Mouse (Mus musculus) v-Abl transformed pro-B cells (cell line): ENCODE results near the gene Hypk.

Experiments
- in situ Hi-C, 2 experiments: fragments of 400-800 bp; cut with MboI; formaldehyde crosslinking; loops; one replicate each; pipeline ENCODE4 v1.15.1; 2025; ENCODE audit not compliant: unreplicated experiment in 2 of 2

The Hypk gene

GRCm38 (mm10) chr2:121452990-121453389 is at the start of gene Hypk:
TSS of gene Hypk (plus strand) at chr2:121453290.
- in situ Hi-C loops: no loop called here

DNA sequence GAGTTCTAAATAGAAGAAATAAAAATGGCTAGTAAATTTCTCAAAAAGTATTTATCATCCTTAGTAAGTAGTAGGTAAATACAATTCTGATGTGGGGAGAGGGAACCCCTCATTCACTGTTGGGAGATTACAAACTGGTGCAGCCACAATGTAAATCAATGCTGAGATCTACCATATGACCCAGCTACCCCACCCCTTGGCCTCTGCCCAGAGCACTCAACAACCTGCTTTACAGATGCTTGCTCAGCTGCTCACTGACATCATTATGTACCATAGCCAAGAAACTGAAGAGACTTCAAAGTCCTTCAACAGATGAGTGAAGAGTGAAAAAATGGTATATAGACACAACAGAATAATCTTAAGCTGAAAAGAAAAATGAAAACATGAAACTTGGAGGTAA is 49.8 kb upstream of the Hypk start:
- in situ Hi-C loops: loop anchor here in 1 of 2 experiments (10.0 kb wide), 1 partner anchor 432 kb away; no protein-coding TSS in a partner anchor

- in situ Hi-C loops: loop anchor here (5.0 to 10.0 kb wide), 2 partner anchors 74 to 427 kb away; no protein-coding TSS in a partner anchor
These were observed 44.9 kb upstream of the Hypk start for GRCm38 (mm10) chr2:121408160-121408559.

DNA sequence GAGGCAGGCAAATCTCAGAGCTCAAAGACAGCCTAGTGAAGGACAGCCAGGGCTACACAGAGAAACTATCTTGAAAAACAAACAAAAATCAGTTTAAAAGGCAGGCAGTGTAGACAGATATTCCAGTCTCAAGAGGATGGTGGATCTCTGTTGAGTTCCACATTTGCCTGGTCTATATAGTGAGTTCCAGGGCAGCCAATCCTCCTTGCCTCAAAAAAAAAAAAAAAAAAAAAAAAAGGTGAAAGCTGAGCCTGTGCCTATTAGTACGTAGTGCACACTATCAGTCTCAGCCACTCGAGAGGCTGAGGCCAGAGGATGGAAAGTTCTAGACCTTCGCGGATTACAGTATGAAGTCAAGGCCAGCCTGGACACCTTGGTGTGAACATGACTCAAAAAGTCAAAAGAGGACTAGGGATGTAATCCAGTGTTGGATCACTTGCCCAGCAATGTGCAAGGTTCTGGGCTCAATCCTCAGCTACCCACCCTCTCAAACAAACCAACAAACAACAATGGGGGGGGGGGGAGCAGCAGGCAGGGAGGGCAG is 40.2 kb upstream of the Hypk start:
- in situ Hi-C loops: loop anchor here in 1 of 2 experiments (5.0 kb wide), 1 partner anchor 34 kb away; the partner anchor contains the start of gene Serf2

DNA sequence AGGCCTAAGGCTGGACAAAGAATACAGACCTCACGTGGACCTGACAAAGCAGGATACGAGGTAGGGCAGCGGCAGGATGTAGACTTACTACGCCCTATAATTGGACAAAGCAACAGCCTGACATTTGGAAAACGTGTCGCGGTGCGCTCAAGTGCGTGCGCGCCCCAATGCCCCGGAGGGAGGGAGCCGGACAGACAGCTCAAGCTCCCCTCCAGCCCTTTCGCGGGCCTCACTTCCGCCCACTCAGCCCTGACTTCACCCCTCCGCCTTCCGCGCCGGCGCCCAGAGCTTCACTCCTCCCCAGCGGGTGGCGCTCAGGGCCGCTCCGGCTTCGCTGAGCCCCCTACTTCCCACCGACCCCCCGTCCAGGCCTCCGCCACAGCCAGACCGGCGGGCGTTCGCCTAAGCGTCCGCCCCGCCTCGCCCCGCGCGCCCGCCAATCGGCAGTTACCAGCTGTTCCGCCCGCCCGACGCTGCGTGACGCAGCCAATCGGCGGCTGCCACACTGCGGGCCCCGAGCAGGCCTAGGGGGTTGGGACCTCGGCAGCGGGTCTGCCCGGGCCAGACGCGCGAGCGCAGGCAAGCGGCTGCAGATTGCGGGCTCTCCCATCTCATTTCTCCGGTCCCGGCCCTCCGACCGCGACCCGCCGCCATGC is 39.6 kb upstream of the Hypk start, which contains the start of the genes Pdia3 and Catsper2:
TSS of gene Pdia3 (plus strand) at position 389 of the 656 bp plus-strand sequence.
TSS of gene Catsper2 (minus strand) at position 406 of the 656 bp plus-strand sequence.
- in situ Hi-C loops: loop anchor here in 1 of 2 experiments (5.0 kb wide), 1 partner anchor 34 kb away; the partner anchor contains the start of gene Serf2

GRCm38 (mm10) chr2:121414139-121414685 is 38.9 kb upstream of the Hypk start:
- in situ Hi-C loops: loop anchor here in 1 of 2 experiments (5.0 kb wide), 1 partner anchor 33 kb away; the partner anchor contains the start of gene Serf2

DNA sequence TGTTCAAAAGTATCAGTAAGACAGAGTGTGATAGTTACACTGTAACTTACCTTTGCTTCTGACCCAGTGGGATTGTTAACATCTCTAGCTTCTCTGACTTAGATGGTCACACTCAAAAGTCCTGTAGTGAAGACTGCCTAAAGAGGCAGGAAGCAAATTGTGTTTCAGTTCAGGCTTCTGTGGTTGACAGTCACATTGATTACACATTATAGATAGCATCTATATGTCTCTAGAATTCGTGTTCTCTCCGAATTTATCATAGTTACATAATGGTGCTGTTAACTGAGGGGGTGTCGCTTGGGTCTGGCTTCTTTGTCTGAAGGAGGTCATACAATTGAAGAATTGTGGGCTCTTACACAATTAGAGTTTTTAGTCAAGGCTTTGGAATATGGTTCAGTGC is 38.0 kb upstream of the Hypk start:
- in situ Hi-C loops: no loop called here

DNA sequence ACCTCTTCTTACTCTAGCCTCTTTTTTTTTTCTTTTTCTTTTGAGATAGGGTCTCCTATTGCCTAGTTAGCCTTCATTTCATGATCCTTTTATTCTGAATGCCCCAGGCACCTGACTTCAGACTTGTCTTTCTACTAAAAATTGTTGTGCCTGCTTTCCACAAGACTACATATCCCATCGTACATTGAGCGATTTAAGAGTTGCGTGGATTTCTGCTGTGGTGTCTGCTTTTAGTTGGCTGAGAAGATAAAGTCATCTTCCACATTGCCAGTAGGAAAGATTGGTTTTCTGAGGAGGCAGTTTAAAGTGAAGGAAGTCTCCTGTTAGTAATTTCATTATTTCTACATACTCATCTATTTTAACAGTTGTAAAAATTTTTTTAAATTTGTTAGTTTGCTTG is 37.5 kb upstream of the Hypk start:
- in situ Hi-C loops: no loop called here

DNA sequence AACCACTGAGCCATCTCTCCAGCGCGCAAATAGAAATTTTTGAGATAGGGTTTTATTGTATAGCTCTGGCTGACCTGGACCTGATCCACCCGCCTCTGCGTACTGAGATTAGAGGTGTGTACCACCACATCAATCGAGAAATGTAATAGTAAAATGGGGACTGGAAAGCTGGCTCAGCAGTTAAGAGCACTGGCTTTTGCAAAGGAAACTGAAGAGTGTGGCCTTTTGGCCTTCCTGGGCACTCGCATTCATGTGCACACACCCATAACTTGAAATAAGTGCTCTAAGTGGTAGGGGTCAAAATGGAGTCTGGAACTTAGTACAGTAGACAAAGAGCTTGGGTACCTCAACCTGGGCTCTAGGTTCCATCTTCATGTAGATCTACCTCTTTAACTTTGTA is 36.7 kb upstream of the Hypk start:
- in situ Hi-C loops: no loop called here

DNA sequence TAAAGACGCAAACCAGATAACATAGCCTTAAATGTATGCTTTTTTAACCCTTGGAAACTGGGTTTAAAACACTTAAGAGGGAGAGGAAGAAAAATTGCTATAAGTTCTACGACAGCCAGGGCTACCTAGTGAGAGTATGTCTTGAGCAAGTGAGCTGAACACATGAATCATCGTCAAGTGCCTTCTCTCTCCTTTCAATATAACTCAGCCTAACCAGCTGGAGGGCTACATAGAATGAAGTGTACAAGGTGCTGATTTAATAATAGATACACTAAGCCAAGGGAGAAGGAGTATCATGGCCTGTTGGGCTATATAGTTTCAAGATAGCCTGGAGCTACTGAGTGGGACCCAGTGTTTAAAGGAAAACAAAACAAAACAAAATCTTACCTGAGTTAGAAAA is 34.6 kb upstream of the Hypk start:
- in situ Hi-C loops: no loop called here

- in situ Hi-C loops: no loop called here
These were observed 29.9 kb upstream of the Hypk start for GRCm38 (mm10) chr2:121423166-121423565.

DNA sequence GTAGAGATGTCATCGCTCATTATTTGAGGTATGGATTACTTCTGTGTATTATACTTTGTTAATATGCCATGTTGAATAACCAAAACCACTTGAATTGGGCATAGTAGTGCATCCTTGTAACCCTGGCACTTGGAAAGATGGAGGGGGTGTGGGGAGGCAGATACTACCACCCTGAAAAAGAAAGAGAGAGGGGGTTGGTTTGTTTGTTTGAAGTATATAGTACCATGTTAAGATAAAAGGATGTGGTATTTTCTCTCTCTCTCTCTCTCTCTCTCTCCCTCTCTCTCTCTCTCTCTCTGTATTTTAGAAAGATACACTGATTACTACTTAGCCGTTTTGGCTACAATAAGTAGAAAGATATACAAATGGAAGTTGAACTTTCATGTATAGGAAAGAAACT is 27.2 kb upstream of the Hypk start:
- in situ Hi-C loops: no loop called here

GRCm38 (mm10) chr2:121434854-121435253 is 18.2 kb upstream of the Hypk start:
- in situ Hi-C loops: no loop called here

DNA sequence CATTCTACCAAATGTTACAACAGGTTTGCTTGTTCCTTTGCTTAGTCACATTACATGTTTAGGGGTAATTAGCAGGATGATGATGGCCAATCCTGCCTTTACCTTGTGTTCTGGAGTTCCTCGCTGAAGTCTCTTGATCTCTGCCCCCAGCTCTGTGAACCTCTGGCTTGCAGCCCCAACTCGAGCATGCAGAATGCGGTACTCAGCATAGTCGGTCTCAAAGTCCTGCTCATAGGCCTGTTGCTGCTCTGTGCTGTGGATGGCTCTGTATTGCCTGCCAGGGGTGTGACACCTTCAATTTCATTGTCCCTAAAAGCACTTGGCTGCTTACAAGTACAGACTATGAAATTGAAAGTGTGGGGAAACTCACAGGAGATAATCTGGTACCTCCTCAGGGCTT is 13.3 kb upstream of the Hypk start:
- in situ Hi-C loops: no loop called here

- in situ Hi-C loops: no loop called here
These were observed 12.1 kb upstream of the Hypk start for GRCm38 (mm10) chr2:121440834-121441605.

DNA sequence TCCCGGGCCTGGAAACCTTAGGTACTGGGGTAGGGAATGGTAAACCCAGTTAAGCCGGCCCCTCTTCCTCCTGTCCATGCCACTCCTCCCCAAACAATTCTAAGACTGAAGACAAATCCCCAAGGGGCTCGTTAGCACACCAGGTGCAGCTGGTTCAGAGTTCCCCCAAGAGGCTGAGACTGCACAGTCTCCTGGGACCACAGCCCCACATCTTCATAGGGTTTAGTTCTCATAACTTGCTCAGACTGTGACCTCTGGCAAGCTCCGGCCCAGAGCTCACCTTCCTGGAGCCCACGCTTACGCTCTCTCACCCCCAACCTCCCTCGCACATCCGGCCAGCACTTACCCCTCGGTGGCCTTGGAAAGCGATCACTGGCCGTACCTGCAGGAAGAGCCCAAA is 11.3 kb upstream of the Hypk start:
- in situ Hi-C loops: no loop called here

DNA sequence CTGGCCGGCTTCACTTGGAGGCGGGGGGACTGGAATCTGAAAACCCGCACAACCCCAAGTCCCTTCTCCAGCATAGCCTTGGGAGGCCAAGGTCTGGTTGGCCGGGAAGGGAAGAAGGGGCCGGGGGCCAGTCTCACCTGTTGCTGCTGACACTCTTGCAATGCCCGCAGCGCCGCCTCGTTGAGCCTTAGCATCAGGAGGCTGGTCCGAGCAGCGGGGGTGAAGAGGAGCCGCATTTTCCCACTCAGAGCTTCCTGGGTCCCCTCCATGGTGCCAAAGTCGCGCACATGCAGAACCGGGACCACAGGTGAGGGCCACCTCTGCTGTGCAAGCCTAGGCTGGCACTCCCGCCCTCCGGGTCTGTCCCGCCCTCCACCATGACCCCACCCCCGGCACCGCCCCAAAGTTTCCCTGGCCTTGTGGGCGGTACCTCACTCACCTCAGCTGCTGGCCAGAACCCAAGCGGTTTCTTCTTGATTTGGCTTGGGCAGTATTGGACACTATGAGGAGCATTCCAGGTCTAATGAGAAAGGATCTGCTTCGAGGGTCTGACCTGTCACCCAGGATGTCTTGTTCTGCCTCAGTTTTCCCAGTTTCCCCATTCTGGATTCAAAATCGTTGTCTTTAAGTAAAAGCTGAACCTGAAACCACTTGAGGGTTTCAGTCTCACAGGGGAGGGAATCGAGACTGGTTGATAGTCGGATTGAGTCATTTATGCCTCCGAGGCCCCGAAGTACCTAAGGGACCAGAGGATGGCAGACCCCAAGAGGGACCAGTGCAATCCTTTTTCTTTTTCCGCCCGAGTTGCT is 10.6 kb upstream of the Hypk start:
- in situ Hi-C loops: no loop called here

GRCm38 (mm10) chr2:121443068-121443349 is 10.1 kb upstream of the Hypk start:
- in situ Hi-C loops: no loop called here

DNA sequence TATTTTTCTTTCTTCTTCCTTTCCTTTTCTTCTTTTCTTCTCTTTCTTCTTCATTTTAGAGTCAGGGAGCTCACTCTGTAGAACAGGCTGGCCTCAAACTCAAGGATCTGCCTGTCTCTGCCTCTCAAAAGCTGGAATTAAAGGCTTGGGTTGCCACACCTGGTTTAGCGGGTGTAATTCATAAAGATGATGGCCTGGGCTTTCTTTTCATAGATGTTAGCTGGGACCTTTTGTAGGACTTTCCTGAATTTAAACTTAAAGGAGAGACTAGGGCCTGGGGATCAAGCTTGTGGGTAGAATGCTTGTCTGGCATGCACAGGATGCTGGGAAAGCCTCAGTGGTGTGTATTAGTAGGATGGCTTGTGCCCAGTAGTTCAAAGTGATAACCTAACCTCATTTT is 8.9 kb upstream of the Hypk start, which contains the start of gene Ell3:
TSS of gene Ell3 (minus strand) at position 101 of the 400 bp plus-strand sequence.
- in situ Hi-C loops: no loop called here

- in situ Hi-C loops: loop anchor here in 1 of 2 experiments (5.0 kb wide), 1 partner anchor 33 kb away; the partner anchor contains the start of genes Catsper2 and Pdia3
These were observed 8.0 kb upstream of the Hypk start for GRCm38 (mm10) chr2:121445117-121445516.
